Mouse (Mus musculus): ENCODE results near the gene Col28a1. TPM values are rescaled to one million over a fixed set of nuclear protein-coding genes. Genes with fewer than 3 reads are reported as not detected.

Gene Col28a1
- total RNA-seq, 2 experiments from 2014 or later: 0.68 to 1.0 TPM

DNA sequence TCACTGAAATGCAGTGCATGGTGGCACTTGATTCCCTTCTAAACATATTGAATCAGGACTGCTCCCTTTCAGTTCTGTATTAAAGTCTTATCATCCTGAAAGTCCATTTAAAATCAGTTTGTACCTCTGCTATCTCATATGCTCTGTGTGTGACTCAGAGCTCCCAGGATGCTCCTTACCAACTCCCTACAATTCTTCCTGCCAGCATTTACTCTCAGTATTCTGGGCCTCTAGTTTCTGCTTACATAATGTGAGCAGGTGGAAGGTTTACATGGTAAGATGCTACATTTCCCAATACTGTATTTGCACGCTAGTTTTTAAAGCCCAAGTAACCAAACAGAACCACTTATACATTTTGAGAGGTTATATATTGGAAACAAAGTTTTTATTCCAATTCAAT lies 64.3 kb downstream of the Col28a1 start:
- DNase-seq (ENCODE audit: low spot score): no peak
- intact Hi-C loops (cut with DNase I): no loop called here

DNA sequence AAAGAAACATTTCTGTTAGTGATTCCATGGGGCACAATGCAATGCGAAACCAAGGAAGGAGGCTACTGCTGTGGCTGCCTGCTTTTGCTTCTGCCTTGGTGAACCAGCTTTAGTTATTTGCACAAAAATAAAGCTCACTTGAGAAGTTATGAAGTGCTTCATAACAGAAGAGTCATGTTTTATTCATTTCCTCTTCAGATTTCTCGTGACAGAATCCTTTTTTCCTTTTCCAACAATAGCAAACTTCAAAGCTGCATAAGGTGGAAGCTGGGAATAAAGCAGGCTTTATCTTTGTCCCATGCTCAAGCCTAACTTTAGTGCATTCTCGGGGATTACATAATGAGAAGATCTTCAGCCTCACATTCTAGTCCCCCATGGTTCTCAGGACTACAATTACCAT lies 65.9 kb downstream of the Col28a1 start:
- intact Hi-C loops (cut with DNase I): no loop called here
- no peak for DNase-seq (ENCODE audit: low spot score)

DNA sequence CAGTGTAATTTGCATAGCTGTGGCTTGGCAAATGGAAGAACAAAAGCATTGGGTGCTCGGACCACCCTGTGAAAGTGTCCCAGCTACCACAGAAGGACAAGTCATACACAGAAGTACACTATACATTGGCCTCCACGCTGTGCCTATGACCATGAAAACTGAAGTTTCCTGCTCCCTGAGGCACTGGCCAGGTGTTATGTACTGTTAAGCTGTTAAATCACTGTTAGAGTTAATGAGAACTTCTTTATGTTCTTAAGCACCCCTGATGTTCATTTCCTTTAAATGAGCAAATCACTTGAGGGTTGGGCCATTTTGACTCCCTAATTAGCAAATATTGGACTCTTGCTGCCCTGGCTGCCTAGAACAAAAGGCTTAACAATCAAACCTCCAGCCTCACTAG lies 73.3 kb downstream of the Col28a1 start:
- DNase-seq (ENCODE audit: low spot score): no peak
- intact Hi-C loops (cut with DNase I): no loop called here

DNA sequence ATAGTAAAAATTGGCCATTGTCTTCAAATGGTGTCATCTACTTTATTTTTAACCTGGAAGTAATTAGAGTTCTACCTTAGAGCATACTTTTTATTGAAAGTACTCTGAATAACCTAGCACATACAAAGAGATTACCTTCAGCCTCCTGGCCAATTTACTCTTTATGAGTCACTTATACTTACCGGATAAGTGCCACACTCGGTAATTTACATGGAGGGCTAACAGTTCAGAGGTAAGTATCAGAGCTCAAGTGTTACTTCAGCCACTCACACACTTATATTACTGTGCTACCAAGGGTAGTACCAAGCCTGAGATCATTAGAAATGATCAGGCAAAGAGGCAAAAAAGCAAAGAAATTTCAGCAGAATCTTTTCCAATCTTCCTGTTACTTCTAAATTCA lies 73.8 kb downstream of the Col28a1 start:
- DNase-seq (ENCODE audit: low spot score): no peak

DNA sequence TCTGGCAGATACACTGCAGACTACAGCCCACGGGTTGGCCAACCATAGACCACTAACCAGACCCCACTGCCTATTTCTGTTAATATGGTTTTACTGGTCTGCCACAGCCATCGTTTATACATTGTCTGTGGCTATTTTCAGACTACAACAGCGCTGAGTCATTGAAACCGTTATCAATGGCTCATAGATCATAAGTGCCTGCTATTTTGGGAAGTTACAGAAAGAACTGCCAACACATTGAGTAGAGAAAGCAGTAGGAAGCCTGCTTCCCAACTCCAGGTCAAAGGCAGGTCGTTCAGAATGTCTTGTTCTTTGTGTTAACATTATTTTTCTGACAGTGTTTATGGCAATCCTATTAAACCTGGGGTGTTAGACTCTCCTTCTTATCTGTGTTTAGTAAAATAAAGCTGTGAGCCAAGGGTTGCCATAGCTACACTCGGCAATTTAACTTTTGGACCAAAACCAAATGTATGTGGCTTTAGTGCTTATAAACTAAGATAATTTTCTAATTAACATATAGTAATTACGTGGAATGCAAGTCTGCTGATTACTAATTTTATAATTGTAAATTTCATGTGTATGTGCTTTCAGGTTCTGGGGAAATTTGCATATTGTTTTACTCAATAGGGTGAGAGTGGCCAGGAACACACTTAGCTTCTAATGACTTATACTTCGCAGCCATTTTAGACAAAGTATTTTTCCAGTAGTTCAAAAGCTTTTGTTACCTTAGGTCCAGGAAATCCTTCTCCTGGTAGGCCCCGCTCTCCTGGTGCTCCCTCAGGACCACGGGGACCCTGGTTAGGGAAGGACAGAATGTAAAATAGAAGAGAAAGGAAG lies 86.3 kb downstream of the Col28a1 start:
- DNase-seq (ENCODE audit: low spot score): no peak
- intact Hi-C loops (cut with DNase I): no loop called here

More for the DNA sequence above, 73.8 kb downstream of the Col28a1 start:
- intact Hi-C loops (cut with DNase I): no loop called here

DNA sequence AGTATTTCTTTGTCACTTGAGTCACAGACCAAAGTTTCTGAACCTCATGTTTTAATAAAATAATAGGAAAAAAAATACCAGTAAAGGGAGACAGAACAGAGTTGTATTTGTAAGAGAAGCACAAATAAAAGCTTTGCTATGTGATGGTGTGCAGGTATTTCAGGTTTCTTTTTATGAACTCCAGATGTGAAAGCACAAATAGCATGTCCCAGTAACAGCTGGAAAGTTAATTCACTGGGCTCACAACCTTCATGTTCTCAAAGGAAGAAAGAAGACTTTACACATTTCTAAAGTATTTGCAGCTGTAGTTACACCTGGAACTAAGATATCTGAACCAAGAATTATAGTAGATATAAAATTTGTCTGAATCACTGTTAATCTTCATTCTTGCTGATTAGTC lies 91.2 kb downstream of the Col28a1 start:
- intact Hi-C loops (cut with DNase I): no loop called here

DNA sequence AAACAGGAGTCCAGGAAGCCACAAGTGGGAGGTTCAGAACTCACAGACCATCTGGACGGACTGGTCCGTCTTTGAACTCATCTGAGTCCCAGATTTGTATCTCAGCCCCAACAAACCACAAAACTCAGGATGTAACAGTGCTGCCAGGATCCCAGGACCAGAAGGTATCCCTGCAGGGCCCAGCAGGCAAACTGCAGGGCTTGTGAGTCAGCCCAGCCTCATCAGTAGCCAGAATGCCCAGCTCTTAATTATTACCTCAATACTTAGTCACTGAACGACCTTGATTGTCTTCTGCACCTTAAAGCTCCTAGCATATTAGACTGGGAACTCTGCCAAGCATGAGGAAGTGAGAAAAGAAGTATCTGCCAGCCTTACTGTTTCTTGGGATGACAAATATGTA lies 96.6 kb downstream of the Col28a1 start:
- DNase-seq (ENCODE audit: low spot score): no peak

More for the DNA sequence above, 91.2 kb downstream of the Col28a1 start:
- DNase-seq (ENCODE audit: low spot score): no peak

DNA sequence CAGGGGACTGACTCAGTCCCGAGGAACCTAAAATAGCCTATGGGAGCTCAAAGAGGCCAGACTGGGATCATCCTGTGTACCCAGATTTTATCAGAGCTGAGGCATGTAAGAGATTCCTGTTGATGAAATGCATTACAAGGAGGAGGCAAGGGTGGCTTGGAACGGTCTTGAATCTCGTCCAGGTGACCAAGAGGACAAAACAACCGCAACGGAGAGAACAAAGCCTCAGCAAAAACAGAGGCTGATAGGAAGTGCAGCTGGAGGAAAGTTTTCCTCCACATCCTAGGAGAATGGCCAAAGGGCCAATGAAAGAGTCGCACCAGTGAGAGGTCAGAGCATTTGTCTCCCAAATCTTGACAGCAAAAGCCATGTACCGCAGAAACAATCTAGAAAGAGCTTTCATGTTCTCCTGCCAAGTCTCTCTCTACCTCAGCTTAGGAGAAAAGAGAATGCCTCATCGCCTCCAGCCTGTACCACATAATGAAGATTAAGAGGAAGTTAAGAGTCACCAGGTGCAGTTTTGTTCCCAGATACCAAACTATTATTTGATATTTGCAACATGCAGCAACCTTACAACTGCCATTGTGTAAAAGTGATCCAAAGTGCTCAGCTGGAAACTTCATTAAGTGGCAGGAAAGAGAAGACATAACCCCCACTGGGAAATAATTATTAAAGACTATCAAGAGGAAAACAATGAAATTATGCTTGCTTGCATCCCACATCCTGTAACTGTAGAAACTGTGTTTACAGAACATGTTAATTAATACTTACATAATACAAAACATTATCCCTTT lies 98.1 kb downstream of the Col28a1 start:
- DNase-seq (ENCODE audit: low spot score): peak; percentile 9
- intact Hi-C loops (cut with DNase I): loop anchor here (2.0 kb wide), 1 partner anchor 84 kb away; no protein-coding TSS in a partner anchor

More for the DNA sequence above, 96.6 kb downstream of the Col28a1 start:
- intact Hi-C loops (cut with DNase I): loop anchor here (2.0 kb wide), 1 partner anchor 83 kb away; no protein-coding TSS in a partner anchor

DNA sequence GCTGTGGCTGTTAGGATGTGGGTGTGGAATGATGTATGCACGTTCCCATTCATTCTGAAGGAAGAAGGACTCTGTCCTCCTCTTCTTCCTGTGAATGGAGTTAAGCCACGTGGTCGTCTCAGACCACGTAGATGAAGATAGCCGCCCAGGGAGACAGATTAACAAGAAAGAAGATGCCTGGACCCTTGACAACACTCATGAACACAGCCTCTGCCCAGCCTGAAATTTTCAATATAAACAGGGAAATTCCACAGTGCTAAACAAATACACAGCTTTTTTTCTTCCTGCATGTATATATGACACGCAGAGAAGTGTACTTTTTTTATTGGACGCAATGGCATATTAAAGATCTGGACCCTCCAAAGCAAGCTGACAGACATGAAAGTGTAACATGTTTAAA lies 98.9 kb downstream of the Col28a1 start:
- DNase-seq (ENCODE audit: low spot score): no peak
- intact Hi-C loops (cut with DNase I): no loop called here

DNA sequence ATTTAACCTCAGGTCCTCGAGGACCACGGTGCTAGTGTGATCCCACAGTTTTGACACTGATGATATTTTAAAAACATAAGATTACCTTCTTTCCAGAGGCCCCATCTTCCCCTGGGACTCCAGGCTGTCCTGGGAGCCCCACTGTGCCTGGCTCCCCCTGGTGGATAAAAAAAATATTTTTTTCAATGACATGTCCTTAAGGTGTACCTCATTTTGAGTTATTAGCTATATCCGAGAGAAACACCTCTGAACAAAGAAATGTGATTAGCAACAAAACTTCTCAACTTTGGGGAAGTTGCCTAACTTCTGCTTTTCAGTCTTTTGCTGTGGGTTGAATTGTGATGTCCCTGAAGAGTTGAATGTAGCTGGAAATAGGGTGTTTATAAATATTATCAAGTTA lies 105.6 kb downstream of the Col28a1 start:
- intact Hi-C loops (cut with DNase I): loop anchor here (5.0 to 10.0 kb wide), 2 partner anchors 242 to 355 kb away; partner anchors contain the start of gene C1galt1
- no peak for DNase-seq (ENCODE audit: low spot score)

DNA sequence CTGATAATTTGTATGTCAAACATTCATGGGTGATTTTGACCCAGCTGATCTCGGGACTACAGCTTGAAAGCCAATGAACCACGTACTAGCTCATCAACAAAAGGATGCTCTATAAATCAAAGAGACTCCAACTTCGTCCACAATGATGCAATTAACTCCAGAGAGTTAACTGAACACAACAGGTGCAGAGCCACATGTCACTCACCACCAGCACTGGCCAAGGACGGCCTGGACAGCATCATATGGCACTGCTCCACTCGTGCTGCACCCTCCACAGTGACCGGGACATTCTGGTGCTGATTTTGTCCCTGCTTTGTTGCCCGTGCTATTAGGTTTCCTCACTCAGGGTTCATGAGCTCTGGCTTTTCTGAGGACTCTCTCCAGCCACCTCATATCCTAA lies 107.6 kb downstream of the Col28a1 start:
- intact Hi-C loops (cut with DNase I): loop anchor here (5.0 to 10.0 kb wide), 2 partner anchors 240 to 353 kb away; partner anchors contain the start of gene C1galt1
- no peak for DNase-seq (ENCODE audit: low spot score)

DNA sequence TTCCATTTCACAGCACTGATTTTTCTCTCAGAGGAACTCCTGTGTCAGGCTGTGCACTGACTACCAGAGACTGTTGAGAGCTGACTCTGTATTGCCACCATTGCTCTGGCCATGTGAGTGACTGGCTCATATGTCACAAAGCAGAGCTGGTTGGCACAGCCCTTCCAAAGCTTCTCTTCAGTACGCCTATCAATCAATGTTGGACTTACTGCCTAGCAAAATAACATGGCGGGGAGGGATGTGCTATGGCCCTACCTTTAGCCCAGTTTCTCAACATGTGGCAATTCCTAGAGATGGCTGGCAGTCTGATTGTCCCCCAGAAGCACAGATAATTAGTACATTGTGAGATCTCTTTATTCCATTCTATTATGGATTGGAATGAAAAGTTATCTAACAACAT lies 109.2 kb downstream of the Col28a1 start:
- intact Hi-C loops (cut with DNase I): loop anchor here (10.0 kb wide), 1 partner anchor 238 kb away; the partner anchor contains the start of gene C1galt1
- DNase-seq (ENCODE audit: low spot score): no peak

DNA sequence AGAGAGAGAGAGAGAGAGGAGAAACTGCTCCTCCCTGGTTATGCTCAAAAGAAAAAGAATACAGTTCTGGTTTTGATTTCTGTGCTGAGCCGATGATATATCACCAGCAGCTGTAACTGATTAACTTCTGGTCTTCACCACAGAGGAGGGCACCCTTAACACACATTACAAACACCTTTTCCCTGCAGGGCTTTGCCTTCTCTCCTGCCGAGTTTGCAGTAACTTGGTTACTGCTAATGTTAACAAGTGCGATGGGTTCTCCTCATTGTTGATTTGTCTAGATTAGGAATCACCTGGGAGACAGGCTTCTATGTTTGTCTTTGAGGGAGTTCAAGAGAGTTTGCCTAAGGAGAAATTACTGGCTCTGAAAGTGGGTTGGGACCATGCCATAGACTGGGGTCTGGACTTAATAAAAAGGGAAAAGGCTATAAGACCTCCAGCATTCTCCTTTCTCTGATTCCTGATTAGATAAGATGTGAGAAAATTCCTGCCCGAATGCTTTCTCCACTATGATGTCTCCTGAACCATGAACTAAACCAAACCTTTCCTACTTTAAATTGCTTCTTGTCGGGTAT lies 114.8 kb downstream of the Col28a1 start:
- no peak for DNase-seq (ENCODE audit: low spot score)

DNA sequence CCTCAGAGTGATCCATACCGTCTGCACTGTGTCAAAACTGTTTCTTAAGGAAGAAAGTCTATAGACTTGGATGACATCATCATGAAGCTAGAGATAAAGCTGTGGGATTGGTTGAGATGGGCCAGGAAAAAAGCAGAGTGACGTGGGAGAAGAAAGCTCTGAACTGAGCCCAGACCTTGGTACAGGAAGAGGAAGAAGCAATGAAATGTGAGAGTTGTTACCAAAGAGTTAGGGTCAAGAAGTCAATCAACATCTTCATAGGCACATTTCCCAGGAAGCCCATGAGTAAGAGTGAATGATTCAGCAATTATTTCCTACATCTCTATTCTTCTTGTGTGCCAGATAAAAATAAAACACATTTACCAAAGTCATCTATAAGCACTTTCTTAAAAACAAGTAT lies 117.5 kb downstream of the Col28a1 start:
- intact Hi-C loops (cut with DNase I): no loop called here
- DNase-seq (ENCODE audit: low spot score): no peak

More for the DNA sequence above, 114.8 kb downstream of the Col28a1 start:
- intact Hi-C loops (cut with DNase I): no loop called here

DNA sequence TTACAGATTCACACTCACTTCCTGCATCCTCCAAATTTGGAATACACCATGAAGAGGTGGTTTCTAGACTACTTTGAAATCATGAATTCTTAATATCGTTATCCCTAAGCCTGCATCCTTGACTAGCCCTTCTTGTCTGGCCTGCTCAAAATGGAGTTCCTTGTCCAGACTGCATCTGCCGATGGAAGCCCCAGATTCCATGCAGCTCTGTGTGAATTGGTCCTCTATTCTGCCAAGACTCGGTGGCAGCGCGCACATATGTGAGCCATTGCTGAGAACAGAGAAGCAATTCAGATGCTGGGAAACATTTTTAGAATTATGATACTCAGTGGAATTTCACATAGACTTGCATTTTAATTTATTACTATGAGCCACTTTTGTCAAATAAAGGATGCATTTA lies 123.4 kb downstream of the Col28a1 start:
- intact Hi-C loops (cut with DNase I): loop anchor here (5.0 to 10.0 kb wide), 3 partner anchors 203 to 666 kb away; no protein-coding TSS in a partner anchor
- no peak for DNase-seq (ENCODE audit: low spot score)

DNA sequence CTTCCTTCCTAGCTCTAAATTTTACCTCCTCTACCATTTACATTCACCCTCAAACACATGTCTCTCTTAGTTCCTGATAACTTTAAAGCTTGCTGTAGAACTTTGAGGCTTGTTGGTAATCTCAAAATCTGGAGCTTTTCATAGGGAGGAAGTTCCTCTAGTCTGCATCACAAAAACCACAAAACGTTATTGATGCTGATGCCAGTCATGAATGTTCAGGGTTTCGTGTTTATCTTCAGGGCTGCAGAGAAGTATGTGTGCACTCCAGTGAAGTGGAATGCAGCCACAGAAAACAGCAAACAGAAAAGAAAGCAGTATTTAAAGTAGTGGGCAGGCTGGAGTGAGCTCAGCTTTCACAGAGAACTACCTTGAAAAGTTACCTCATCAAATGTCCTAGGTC lies 124.0 kb downstream of the Col28a1 start:
- DNase-seq (ENCODE audit: low spot score): no peak
- intact Hi-C loops (cut with DNase I): loop anchor here (5.0 to 10.0 kb wide), 3 partner anchors 204 to 666 kb away; no protein-coding TSS in a partner anchor

DNA sequence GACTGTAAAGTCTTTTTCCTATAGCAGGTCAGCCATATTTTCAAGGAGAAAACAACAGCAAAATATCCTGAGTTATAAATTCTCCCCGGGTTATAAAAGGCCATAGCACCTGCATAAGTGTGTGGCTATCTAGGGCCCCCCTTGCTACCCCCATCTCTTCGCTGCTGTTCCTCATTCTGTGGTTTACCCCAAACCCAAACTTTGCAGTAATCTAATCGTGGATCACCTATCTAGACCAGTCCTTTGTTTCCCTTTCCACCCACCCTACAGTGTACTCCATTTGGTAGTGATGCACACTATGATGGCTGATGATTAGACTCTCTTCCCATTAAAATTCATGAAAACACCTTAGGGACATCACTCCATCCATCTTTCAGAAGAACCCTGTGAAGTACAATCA lies 125.3 kb downstream of the Col28a1 start:
- intact Hi-C loops (cut with DNase I): loop anchor here (5.0 to 10.0 kb wide), 3 partner anchors 205 to 668 kb away; no protein-coding TSS in a partner anchor

DNA sequence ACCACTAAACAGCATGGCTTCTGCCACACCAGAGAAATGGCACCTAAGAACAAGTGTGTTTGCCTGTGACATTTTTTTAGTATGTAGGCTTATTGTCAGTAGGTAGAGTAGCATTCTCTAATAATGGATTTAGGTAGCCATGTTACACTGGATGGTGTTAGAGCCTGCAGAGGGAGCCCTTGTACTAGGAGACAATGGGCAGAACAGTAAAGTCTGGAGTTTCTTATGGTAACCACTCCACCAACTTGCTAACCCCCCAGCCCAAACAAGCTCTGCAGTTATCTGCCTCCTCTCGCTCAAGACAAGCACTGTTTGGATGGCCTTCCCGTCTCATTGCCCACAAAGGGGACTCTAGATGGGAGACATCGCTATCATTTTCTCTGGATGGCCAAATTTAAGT lies 126.2 kb downstream of the Col28a1 start:
- no peak for DNase-seq (ENCODE audit: low spot score)
- intact Hi-C loops (cut with DNase I): loop anchor here (1.0 to 10.0 kb wide), 4 partner anchors 123 to 669 kb away; no protein-coding TSS in a partner anchor

More for the DNA sequence above, 125.3 kb downstream of the Col28a1 start:
- no peak for DNase-seq (ENCODE audit: low spot score)

DNA sequence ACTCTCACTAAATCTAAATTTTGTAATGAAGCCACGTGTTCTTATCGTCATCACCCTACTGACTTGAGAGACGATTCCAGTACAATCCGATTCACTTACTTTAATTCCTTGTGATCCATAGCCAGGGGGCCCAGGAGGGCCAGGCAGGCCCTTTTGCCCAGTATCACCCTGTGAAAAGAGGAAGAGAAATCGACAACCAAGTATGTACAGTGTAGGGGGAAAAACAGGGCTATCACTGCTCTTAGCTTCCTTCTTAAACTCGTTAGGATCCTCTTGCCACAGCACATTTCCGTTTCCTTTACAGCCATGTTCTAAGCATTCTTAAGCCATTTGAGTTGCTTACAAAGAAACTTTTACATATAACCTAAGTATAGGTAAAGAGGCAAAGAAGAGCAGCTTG lies 133.2 kb downstream of the Col28a1 start:
- intact Hi-C loops (cut with DNase I): no loop called here
- no peak for DNase-seq (ENCODE audit: low spot score)

DNA sequence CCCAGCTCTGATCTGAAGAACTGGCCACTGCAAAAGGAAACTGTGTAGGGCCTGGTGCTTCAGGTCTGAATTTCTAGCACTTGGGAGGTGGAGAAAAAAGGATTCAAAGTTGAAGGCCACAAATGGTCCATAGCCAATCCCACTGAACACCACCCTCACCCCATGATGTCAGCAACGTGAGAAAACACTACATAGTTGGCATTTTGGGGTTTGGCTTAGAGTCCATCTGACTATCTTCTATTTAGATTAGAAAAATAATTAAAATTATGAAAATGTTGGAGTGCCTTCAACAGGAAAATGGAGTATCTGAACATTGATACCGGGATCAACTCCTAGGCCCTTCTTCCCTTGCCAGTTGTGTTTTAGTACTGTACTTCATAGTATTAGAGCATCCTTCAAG lies 144.2 kb downstream of the Col28a1 start:
- intact Hi-C loops (cut with DNase I): no loop called here
- no peak for DNase-seq (ENCODE audit: low spot score)

Measured in heart, postnatal 25 days (tissue).